Mouse (Mus musculus): ENCODE measurements around the gene Abca4.

Abca4 gene

DNA sequence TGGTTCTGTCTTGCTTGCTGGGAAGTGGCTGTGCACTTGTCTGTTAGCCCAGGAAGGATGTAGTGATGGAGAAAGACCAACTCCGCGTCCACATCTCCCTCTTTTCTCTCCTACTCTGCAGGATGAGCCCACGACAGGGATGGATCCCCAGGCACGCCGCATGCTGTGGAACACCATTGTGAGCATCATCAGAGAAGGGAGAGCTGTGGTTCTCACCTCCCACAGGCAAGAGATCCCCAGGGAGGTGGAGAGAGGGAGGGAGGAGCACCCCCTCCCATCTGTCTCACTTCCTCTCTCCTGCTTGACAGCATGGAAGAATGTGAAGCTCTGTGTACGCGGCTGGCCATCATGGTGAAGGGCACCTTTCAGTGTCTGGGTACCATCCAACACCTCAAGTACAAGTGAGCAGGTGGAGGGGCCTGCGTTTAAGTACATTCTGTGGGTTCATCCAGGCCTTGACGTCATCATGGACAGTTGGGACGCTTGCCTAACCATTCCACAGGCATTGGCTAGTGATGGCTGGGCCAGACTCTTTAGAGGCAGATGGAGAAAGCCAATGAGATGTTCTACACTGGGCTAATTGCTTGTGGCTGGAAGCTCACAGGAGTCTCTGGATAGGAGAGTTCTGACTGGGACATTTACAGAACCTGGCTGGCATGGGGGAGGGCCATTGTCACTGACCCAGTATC is 126.5 kb downstream of the Abca4 start:
- peak; percentile 28 to 58 for DNase-seq (ENCODE audit: low spot score in 2 of 2)

DNA sequence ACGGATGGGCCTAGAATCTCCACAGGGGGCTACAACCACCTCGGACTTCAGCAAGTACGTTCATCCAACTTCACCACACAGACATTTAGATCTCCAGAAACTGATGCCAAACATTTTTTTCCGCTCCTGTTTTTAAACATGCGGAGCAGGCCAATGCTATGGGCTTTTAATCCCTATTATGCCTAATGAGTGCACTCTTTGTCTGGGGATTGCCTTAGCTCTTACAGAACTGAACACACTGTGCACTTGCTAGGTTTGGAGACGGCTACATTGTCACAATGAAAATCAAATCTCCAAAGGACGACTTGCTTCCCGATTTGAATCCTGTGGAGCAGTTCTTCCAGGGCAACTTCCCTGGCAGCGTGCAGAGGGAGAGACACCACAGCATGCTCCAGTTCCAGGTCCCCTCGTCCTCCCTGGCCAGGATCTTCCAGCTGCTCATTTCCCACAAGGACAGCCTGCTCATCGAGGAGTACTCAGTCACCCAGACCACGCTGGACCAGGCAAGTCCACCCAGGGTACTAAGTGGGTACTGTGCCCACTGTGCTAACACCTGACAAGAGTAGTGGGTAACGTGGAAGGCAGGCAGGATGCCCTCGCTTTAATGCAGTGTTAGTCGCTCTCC is 129.4 kb downstream of the Abca4 start:
- no peak for DNase-seq (ENCODE audit: low spot score in 2 of 2)

DNA sequence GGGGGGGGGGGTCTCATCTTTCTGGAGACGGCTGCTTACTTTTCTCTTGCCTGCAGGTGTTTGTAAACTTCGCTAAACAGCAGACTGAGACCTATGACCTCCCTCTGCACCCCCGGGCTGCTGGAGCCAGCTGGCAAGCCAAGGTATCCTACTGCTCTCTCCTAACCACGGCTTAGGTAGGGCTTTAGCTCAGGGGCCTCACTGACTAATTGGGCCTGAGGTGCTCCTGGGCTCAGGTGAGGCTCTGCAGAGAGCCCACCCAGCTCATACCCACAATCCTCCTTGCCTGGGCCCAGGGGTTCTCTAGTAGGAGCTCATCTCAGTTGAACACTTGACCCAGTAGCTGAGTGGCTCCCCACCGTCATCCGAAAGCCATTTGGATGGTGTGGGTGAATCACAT is 131.8 kb downstream of the Abca4 start:
- no peak for DNase-seq (ENCODE audit: low spot score in 2 of 2)

DNA sequence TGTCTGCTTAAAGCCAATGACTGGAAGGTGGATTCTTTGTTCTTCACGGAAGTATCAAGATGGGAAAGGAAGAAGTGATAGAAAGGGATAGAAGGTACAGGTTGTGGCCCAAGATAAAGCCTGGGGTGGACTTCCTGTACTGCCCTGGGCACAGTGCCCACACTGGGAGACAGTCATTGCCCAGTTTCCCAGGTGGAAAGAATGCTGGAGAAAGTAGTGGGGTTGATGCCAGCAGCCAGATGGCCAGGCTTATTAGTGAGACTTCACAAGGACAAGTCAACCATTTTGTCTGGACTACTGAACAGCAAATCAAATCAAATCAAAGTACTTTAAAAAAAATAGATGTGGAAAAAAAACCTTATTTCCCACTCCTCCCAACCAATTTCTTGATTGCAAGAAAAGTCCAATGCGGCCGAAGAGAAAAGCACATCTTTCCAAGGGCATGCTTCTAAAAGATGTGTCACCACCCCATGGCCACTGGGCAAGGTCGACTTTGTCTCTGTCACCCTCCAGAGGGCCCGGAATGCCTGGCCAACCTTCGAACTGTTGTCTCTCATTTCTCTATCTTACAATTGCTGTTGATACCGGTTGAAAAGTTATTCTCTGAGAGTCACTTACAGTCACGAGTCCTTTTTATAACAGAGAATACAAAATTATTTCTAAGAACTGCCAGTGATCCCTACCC is 132.6 kb downstream of the Abca4 start:
- no peak for DNase-seq (ENCODE audit: low spot score in 2 of 2)

DNA sequence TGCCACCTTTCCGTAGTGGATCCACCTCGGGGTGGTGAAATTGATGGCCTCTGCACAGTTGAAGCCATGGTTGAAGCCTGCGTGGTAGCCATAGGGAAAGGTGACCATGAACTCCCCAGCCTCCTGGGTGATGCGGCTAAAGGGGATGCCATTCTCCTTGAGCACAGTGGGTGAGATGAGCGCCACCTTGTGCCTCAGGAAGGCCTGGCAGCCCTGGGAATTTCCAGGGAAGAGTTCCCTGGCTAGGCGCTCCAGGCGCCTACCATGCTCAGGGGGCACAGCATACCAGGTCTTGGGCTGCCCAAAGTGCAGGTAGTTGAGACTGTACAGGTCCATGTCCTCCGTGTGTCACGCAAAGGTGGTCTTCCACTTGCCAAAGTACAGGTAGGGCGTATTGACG is 139.9 kb downstream of the Abca4 start:
- no peak for DNase-seq (ENCODE audit: low spot score in 2 of 2)

DNA sequence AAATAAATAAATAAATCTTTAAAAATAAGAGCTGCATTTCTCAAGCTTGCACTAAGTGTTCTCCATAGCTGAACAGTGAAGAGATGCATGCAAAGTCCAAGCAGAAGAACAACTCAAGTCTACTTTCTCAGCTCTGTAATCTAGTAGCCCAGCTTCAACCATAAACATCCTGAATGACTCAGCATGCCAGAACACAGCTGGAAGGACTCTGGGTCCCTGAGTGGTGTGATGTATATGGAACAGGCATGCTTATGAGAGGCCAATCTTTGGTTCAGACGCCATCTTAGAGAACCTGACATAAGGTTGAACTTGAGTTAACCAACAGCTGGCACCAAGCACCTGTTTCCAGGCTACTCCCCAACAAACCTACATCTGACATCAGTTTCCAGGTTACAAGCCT is 142.7 kb downstream of the Abca4 start:
- no peak for DNase-seq (ENCODE audit: low spot score in 2 of 2)

DNA sequence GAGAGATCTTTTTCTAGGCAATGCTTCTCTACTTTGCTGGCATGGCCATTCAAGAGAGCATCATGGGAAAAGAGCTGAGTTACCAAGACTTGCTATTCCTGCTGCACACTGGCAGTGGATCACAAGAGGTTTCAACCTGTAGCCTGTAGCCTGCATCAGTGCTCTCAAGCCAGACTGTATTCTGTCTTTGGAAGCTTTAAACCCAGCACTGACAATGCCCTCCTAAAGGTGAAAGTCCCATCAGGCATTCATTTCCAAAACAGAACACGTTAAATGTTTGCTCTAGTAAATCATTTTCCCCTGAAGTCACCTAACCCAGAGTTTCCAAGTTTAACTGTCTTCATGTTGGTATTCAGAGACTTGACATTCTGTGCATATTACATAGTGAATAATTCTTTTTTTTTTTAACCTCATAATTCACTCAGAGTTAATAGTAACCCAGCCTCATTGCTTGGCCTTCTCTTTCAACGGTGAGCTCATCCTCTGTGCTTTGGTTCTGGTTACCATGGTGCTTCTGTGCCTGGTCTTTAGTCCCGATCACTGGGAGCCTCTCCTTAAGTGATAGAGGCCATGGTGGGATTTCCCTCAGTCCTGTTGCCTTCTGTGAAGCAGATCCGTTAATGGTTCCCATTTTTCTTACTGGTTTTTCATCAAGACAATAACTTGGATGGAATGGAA is 152.5 kb downstream of the Abca4 start:
- DNase-seq (ENCODE audit: low spot score in 2 of 2): no peak

DNA sequence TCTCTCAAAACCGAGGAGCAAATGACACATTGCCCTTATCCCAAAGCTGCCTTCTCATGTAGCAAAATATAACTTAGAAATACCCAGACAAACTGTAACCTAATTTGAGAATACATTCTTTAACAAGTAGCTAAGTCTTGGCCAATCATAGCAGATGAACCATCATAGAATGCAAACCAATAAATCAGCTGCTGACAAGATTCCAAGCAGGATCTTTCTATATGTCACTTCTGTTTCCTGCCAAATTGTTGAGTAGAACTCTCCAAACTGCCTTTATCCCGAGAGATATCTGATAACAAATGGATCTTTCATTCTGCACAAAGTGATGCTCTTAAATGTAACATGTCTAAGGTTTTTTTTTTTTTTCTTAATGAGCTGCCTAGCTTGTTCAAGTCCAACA is 154.3 kb downstream of the Abca4 start:
- DNase-seq (ENCODE audit: low spot score in 2 of 2): no peak

DNA sequence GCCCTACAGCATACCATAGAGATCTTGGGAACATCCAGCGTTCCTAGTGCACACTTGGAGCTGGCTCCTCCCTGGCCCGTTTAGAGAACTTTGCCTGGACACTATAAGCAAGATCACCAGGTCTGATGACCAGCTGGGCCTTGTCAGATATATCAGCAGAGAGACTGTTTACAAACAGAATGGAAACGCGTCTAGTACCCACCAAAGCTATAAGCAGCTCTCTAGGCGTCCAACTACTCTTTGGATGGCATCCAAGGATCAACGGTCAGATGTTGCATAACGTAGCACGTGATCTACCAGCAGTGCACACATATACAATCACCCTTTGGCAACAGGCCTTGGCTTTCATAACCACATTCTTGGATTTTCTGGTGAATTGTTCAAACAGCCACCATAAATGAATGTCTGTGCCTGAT is 154.7 kb downstream of the Abca4 start:
- DNase-seq (ENCODE audit: low spot score in 2 of 2): peak in 1 of 2 experiments; percentile 3

DNA sequence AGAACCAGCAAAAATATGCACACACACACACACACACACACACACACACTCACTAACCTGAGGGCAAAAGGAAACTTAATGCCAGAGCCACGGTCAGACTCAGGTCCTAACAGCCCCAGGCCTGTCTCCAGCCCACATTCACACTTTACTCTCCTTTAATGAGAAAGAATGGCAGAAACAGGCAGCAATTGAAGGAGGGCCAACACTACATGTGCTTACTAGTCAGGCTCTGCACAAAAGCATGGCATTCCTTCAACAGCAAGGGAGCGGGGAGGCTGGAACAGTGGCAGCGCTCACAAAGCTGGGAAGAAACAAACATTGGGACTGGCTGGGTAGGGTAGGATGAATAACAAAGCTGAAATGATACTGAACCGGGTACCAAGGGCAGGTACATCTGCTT is 155.4 kb downstream of the Abca4 start:
- no peak for DNase-seq (ENCODE audit: low spot score in 2 of 2)

DNA sequence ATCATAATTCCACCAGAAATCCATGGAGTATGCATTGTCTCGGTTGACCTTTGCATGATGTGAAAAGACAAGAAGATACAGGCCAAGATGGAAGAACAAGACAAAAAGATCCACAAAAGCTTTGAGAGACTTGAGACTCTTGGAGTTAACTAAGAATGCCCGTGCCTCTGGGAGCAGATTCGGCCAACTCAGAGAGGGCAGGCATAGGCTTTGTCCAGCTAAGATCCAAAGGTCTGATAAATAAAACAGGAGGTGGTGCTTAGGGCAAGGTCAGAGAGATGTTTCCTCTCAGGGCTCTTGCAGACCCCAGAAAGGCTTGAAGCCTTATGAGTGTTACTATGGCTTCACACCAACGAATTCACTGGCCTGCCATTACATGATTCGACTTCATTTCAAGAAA is 155.8 kb downstream of the Abca4 start:
- no peak for DNase-seq (ENCODE audit: low spot score in 2 of 2)

DNA sequence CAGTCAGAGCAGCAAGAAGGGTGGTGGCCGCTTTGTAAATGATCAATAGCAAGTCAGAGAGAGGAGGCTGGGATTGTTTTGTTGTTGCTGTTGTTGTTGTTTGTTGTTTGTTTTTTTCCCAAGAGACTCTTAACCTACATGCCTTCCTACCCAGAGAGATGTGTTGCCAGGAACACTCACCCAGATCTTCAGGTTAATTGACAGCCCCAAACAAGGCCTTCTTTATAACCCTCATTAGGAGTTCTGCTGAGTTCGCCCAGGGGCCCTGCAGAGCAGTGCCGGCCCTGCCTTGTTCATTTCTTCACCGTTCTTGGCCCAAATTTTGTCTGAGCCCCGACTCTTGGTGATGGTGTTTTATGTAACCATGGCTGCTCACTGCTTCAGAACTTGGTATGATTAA is 156.2 kb downstream of the Abca4 start:
- peak; percentile 4 to 13 for DNase-seq (ENCODE audit: low spot score in 2 of 2)

DNA sequence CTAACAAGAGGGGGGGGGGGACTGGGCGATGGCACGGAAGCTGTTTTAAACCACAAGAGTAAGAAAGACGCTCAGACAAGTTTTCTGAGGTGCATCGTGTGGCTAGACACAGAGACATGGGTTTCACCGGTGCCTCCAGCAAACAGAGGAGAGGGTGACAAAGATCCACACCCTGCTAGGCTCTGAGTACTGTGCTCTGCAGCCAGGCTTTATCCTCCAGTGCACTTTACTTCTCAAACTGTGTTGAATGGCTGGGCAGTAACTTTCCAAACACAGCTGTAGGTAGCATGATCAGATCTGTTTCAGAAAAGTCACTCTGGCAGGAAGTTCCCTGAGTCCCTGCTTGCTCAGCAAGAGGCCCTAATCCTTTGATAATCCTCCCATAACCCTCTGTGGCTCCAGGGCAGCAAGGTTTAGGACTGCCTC is 158.1 kb downstream of the Abca4 start:
- no peak for DNase-seq (ENCODE audit: low spot score in 2 of 2)

DNA sequence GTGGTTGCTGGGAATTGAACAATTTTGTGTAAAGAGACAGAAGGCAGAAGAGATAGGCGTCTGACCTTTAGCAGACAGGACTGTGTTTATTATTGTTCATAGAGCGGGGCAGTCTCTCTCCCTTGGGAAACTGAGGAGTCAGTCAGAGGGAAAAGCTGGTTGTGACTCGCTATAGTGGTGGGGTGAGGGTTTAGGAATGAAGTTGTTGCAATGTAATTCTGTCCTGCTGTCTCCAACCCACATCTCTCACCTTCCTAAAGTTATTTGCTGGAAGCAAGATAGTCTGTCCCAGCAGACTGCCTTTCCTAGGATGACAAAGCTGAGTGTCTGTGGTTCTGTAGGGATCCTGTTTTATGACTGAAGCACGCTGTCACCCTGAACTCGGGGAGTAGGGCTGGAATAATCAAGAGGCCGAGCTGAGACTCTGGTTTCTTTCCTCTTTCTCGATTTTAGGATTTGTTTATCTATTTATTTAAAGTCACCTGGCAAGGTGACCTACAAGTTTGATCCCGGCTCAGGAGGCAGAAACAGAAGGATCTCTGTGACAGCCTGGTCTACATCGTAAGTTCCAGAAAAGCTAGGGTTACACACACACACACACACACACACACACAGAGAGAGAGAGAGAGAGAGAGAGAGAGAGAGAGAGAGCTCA is 159.6 kb downstream of the Abca4 start:
- DNase-seq (ENCODE audit: low spot score in 2 of 2): no peak

DNA sequence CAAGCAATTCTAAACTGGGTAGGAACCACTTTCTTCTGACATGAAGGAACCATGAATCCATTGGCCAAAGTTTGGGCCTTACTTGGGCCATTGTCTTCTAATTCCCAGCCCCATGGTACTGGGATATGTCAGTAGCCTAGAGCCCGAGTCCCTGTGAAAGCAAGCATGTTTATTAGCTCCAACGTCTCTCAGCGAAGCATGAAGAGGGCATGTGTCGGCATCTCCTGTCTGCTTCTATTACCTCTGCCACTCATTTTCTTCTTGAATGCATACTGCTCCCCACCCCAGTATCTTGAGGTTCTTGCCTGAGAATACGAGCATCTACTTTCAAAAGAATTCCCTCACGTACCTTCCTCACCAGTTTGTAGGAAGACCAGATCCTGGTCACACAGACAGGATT is 161.5 kb downstream of the Abca4 start:
- DNase-seq (ENCODE audit: low spot score in 2 of 2): no peak

DNA sequence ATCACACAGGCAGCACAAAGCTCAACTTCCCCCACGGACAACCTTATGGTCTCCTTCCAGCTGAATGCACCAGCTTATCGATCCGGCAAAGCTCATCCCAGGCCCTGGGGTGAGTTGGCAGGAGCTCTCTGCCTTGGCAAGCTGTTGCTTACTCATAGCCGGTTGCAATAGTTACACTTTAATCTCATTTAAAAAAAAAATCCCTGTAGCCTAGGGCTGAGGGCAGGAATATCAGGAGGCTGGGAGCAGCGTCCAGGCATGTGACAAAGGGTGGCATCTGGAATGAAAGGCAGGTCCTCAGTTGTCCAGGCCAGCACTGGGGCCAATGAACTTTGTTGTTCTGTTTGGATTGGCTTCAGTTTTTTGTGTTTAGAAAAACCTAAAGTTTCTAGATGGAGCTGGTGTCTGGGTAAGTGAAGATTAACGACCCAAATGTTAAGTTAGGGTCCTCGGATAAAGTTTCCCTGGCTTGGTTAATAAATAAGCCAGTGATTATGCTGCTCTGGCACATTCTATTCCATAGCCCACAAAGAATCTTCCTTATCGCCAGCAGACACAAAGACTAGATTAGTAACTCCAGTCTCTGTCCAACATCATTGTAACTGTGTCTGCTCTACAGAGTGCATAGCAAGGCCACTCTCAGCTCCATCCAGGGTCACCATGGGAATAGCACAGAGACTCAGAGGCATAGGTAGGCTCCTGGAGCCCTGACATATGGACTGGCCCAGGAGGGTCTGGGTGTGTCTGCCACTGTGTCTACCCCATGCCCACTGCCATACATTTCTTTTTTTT is 162.2 kb downstream of the Abca4 start:
- no peak for DNase-seq (ENCODE audit: low spot score in 2 of 2)

DNA sequence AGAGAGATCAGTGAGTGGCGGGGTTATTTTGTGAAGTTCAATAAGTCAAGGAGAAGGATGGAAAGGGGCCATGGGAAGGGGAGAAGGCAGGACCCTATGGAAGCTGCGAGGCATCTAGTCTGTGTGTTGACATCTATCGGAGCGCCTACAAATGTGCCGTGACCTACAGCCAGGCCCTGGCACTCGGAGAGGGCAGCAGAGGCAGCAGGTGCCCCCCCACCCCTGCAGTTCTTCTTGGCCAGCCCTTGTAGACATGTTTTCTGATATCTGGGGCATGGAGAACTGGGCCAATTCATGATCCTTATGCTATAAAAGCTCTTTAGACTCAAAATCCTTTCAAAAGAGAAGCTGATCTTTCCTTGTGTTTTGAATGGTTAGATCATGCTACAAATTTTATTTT is 163.5 kb downstream of the Abca4 start:
- DNase-seq (ENCODE audit: low spot score in 2 of 2): no peak

DNA sequence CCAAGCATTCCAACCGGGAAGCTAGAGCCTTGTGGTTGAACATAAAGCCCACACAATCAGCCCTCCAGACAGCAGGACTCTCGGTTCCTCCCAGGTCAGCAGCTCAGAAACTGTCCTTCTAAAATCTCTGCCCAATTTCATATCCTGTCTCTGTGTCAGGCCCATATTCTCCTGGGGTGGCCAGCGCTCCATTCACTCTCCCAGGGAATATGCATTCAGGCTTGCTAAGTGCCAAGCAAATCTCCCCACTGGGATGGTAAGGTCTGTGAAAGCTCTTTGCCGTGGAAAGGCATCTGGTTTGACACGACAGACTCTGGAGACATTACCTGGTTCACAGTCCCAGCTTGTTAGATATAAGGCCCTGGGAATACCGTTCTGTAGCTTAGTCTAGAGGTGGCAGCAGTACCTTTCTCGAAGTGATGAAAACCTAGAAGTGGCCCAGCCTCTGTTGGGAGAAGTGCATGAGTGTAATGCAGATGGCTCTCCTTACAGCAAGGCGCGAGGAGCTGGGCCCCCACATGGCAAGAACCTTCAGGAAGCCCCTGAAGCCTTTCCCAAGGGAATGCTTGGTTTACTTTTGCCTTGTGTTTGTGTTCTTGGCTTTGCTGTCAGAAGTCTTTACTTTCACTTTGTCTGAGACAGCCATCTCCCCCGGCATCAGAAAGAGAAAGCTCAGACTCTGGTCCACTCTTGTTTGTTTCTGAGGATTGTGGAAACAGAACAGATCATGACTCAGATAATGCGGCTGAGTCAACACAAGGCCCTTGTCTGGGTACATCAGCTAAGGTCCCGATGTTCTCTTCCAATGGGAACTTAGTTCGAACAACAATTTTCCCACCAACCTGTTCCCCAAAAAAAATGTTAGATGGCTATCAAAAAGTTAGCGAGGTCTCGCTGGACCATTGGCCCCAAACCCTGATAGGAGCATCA is 164.3 kb downstream of the Abca4 start:
- DNase-seq (ENCODE audit: low spot score in 2 of 2): no peak

DNA sequence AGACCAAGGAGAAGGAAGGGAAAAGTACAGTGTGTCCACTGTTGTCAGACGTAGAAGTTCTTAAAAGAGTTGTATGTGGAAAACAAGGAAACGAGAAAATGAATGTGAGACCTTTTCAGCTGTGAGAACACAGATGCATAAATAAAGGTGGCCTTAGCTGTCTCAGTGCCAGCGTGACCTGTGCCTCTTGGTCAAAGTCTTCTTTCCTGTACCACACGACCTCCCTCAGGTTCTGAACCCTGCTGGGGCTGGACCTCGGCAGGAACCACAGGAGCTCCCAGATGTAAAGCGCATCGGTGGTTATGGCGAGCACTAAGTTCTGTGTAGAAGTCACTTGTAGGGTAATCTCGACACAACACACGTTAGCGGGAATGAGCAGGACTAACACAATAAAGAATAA is 165.3 kb downstream of the Abca4 start:
- DNase-seq (ENCODE audit: low spot score in 2 of 2): no peak

DNA sequence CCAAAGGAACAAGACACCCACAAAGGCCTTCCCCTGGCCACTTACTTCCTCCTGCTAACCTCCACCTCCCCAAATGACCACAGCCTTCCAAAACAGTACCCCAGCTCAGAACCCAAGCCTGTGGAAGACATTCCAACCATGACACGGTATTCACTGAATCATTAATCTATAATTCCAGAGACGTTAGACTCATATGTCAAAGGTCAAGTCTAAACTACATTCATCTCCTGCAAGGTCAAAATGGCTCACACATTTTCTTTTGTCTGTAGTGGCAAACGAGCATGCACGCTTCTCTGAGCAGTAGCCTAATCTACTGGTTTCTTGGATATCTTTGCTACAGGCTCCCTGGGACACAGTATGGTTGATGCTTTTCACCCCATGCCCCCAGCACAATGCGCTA is 166.2 kb downstream of the Abca4 start:
- DNase-seq (ENCODE audit: low spot score in 2 of 2): no peak

Measured in left cerebral cortex, adult 9 months (tissue).